Mouse (Mus musculus) kidney, adult 2 months (tissue): ENCODE results near the gene Map4k4.

Source experiments
- CTCF ChIP-seq: fragments of 200-500 bp; conservative IDR thresholded peaks from 2 replicates; pipeline ENCODE4 v1.5.1; 2011; ENCODE audit warnings: low read depth, mild to moderate bottlenecking, control low read depth, low read length, moderate library complexity, mixed read lengths; ENCODE audit not compliant: insufficient read depth, insufficient read length
- POLR2A ChIP-seq: fragments of 200-500 bp; IDR thresholded peaks from one replicate; pipeline ENCODE4 v1.6.1; 2011; ENCODE audit warnings: low read depth, low read length, control low read depth

GRCm38 (mm10) chr1:39954652-39955051 lies 53.9 kb downstream of the Map4k4 start:
- TF ChIP-seq POLR2A (no peak), CTCF (no peak)
